Mouse (Mus musculus): ENCODE measurements around the gene Dgkh. TPM values are rescaled to one million over a fixed set of nuclear protein-coding genes. Genes with fewer than 3 reads are reported as not detected.

The Dgkh gene
- 1.0 and 6.9 TPM in 2 replicates for polyA plus RNA-seq (2011; ENCODE audit: insufficient read depth, insufficient read length, low replicate concordance, missing spikeins)

- Histone ChIP-seq H3K4me1 (ENCODE audit: control insufficient read depth, insufficient read depth, low read length) (no peaks in the 10 kb centered on the region), H3K4me3 (replicated peaks; ENCODE audit: control insufficient read depth, low read depth, low read length) (peak within 1 kb of the TSS; percentile 68), H3K27ac (ENCODE audit: control insufficient read depth, insufficient read depth, low read depth, low read length, poor library complexity) (peak within 1 kb of the TSS; percentile 83)
- 2% methylated on average over 67 of the region's 71 CpGs for whole genome bisulfite sequencing
- TF ChIP-seq CTCF (IDR thresholded peaks at IDR 0.05; ENCODE audit: control insufficient read depth, insufficient read depth, low read length) (no peak), POLR2A (IDR thresholded peaks at IDR 0.05; ENCODE audit: borderline replicate concordance, control insufficient read depth, low read depth, low read length) (peak; percentile 70; the same call in 1 of the 2 replicates)
Measured at GRCm38 (mm10) chr14:78732617-78733312, at the start of gene Dgkh. Gene Dgkh, minus strand, starts transcription at chr14:78732776.

- Histone ChIP-seq H3K27ac (ENCODE audit: control insufficient read depth, insufficient read depth, low read depth, low read length, poor library complexity) (no peak overlapping the region), H3K4me1 (ENCODE audit: control insufficient read depth, insufficient read depth, low read length) (no peaks in the 10 kb centered on the region), H3K4me3 (replicated peaks; ENCODE audit: control insufficient read depth, low read depth, low read length) (no peak overlapping the region)
- TF ChIP-seq POLR2A (IDR thresholded peaks at IDR 0.05; ENCODE audit: borderline replicate concordance, control insufficient read depth, low read depth, low read length) (no peak), CTCF (IDR thresholded peaks at IDR 0.05; ENCODE audit: control insufficient read depth, insufficient read depth, low read length) (no peak)
- 86% methylated on average over 18 of the region's 18 CpGs for WGBS
Measured at GRCm38 (mm10) chr14:78777215-78777614, 44.6 kb upstream of the Dgkh start.

DNA sequence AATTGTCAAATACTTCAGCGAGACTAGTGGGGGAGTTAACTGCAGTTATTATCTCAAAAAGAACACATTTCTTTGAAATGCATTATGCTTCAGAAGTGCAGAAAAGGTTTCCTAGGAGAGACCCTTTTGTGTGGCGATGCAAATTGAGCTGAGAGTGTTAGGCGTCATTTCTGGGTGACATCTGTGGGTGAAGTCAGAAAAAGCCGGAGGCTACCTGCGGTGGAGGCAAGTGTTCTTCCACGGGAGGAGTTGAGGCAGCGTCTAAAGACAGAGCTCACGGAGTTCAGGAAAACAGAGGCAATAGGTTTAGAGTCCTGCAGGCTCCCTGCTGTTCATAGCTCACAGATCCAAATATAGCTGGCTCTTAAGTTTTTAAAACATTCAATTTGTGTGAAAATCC lies 44.1 kb upstream of the Dgkh start:
- Histone ChIP-seq H3K27ac (ENCODE audit: control insufficient read depth, insufficient read depth, low read depth, low read length, poor library complexity) (no peak overlapping the region), H3K4me1 (ENCODE audit: control insufficient read depth, insufficient read depth, low read length) (no peaks in the 10 kb centered on the region), H3K4me3 (replicated peaks; ENCODE audit: control insufficient read depth, low read depth, low read length) (no peak overlapping the region)
- 73% methylated on average over 8 of the region's 8 CpGs for WGBS
- TF ChIP-seq POLR2A (IDR thresholded peaks at IDR 0.05; ENCODE audit: borderline replicate concordance, control insufficient read depth, low read depth, low read length) (no peak), CTCF (IDR thresholded peaks at IDR 0.05; ENCODE audit: control insufficient read depth, insufficient read depth, low read length) (no peak)

GRCm38 (mm10) chr14:78775699-78776098 lies 43.1 kb upstream of the Dgkh start:
- 81% methylated on average over 14 of the region's 14 CpGs for WGBS
- no peaks in the 10 kb centered on the region for H3K4me1 ChIP-seq (ENCODE audit: control insufficient read depth, insufficient read depth, low read length)
- H3K27ac ChIP-seq (ENCODE audit: control insufficient read depth, insufficient read depth, low read depth, low read length, poor library complexity): no peak overlapping the region
- no peak for TF ChIP-seq CTCF (IDR thresholded peaks at IDR 0.05; ENCODE audit: control insufficient read depth, insufficient read depth, low read length)
- TF ChIP-seq POLR2A (IDR thresholded peaks at IDR 0.05; ENCODE audit: borderline replicate concordance, control insufficient read depth, low read depth, low read length): no peak
- no peak overlapping the region for H3K4me3 ChIP-seq (replicated peaks; ENCODE audit: control insufficient read depth, low read depth, low read length)

- Histone ChIP-seq H3K4me3 (replicated peaks; ENCODE audit: control insufficient read depth, low read depth, low read length) (no peak overlapping the region), H3K27ac (ENCODE audit: control insufficient read depth, insufficient read depth, low read depth, low read length, poor library complexity) (no peak overlapping the region), H3K4me1 (ENCODE audit: control insufficient read depth, insufficient read depth, low read length) (no peaks in the 10 kb centered on the region)
- WGBS: 60% methylated on average over 6 of the region's 6 CpGs
- TF ChIP-seq CTCF (IDR thresholded peaks at IDR 0.05; ENCODE audit: control insufficient read depth, insufficient read depth, low read length) (no peak), POLR2A (IDR thresholded peaks at IDR 0.05; ENCODE audit: borderline replicate concordance, control insufficient read depth, low read depth, low read length) (no peak)
Measured at GRCm38 (mm10) chr14:78775226-78775625, 42.6 kb upstream of the Dgkh start.

- Histone ChIP-seq H3K4me1 (ENCODE audit: control insufficient read depth, insufficient read depth, low read length) (no peaks in the 10 kb centered on the region), H3K27ac (ENCODE audit: control insufficient read depth, insufficient read depth, low read depth, low read length, poor library complexity) (no peak overlapping the region), H3K4me3 (replicated peaks; ENCODE audit: control insufficient read depth, low read depth, low read length) (no peak overlapping the region)
- no peak for TF ChIP-seq POLR2A (IDR thresholded peaks at IDR 0.05; ENCODE audit: borderline replicate concordance, control insufficient read depth, low read depth, low read length)
- TF ChIP-seq CTCF (IDR thresholded peaks at IDR 0.05; ENCODE audit: control insufficient read depth, insufficient read depth, low read length): no peak
- 34% methylated on average over 3 of the region's 3 CpGs for WGBS
Measured at GRCm38 (mm10) chr14:78770457-78770856, 37.9 kb upstream of the Dgkh start.

DNA sequence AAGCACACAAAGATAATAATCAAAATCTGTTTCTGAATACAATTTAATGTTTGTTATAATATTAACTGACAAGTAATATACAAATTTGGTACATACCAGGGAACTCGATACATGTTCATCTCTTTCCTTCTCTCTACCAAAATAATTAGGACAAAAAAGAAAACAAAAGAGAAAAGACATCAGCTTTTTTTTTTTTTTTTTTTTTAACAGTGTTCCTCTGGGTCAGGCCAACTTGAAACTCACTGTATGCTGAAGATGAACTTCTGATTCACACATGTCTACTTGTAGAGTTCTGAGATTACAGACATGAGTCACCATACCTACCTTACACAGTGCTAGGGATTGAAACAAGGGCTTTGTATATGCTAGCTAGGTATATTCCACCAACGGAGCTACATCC lies 28.5 kb upstream of the Dgkh start:
- H3K27ac ChIP-seq (ENCODE audit: control insufficient read depth, insufficient read depth, low read depth, low read length, poor library complexity): no peak overlapping the region
- no peak overlapping the region for H3K4me3 ChIP-seq (replicated peaks; ENCODE audit: control insufficient read depth, low read depth, low read length)
- TF ChIP-seq POLR2A (IDR thresholded peaks at IDR 0.05; ENCODE audit: borderline replicate concordance, control insufficient read depth, low read depth, low read length): no peak
- TF ChIP-seq CTCF (IDR thresholded peaks at IDR 0.05; ENCODE audit: control insufficient read depth, insufficient read depth, low read length): no peak
- no peaks in the 10 kb centered on the region for H3K4me1 ChIP-seq (ENCODE audit: control insufficient read depth, insufficient read depth, low read length)
- WGBS: 80% methylated on average over 2 of the region's 2 CpGs

- Histone ChIP-seq H3K4me3 (replicated peaks; ENCODE audit: control insufficient read depth, low read depth, low read length) (no peak overlapping the region), H3K27ac (ENCODE audit: control insufficient read depth, insufficient read depth, low read depth, low read length, poor library complexity) (no peak overlapping the region), H3K4me1 (ENCODE audit: control insufficient read depth, insufficient read depth, low read length) (no peaks in the 10 kb centered on the region)
- TF ChIP-seq CTCF (IDR thresholded peaks at IDR 0.05; ENCODE audit: control insufficient read depth, insufficient read depth, low read length): no peak
- TF ChIP-seq POLR2A (IDR thresholded peaks at IDR 0.05; ENCODE audit: borderline replicate concordance, control insufficient read depth, low read depth, low read length): no peak
- 72% methylated on average over 3 of the region's 3 CpGs for WGBS
Measured at GRCm38 (mm10) chr14:78759491-78759890, 26.9 kb upstream of the Dgkh start.
